Mouse (Mus musculus): Measurements from ENCODE around the gene Col6a2. TPM values are rescaled to one million over a fixed set of nuclear protein-coding genes. Genes with fewer than 3 reads are reported as not detected.

The Col6a2 gene
- polyA plus RNA-seq, 1 experiment = 628 TPM

- TF ChIP-seq POLR2A (IDR thresholded peaks at IDR 0.05; ENCODE audit: low read depth, low read length) = peak; percentile 9; the same call in 1 of the 2 replicates
- no peak for TF ChIP-seq CTCF (IDR thresholded peaks at IDR 0.05; ENCODE audit: borderline replicate concordance, insufficient read depth, low read length)
- Histone ChIP-seq H3K4me3 (ENCODE audit: insufficient read depth, low read length) (no peak overlapping the region), H3K4me1 (ENCODE audit: control insufficient read depth, insufficient read depth, low read length) (peaks cover 20% of the 10 kb centered on the region), H3K27ac (ENCODE audit: insufficient read depth, low read length) (peak overlapping the region; percentile 98)
Observed at GRCm38 (mm10) chr10:76650662-76651342, 27.4 kb upstream of the Col6a2 start.

- TF ChIP-seq POLR2A (IDR thresholded peaks at IDR 0.05; ENCODE audit: low read depth, low read length) (no peak), CTCF (IDR thresholded peaks at IDR 0.05; ENCODE audit: borderline replicate concordance, insufficient read depth, low read length) (no peak)
- H3K4me1 ChIP-seq (ENCODE audit: control insufficient read depth, insufficient read depth, low read length) = peaks cover 27% of the 10 kb centered on the region
- H3K4me3 ChIP-seq (ENCODE audit: insufficient read depth, low read length) = no peak overlapping the region
- H3K27ac ChIP-seq (ENCODE audit: insufficient read depth, low read length) = peak overlapping the region; percentile 98
Observed at GRCm38 (mm10) chr10:76648738-76649137, 25.3 kb upstream of the Col6a2 start.

GRCm38 (mm10) chr10:76647390-76647789, 24.0 kb upstream of the Col6a2 start:
- TF ChIP-seq CTCF (IDR thresholded peaks at IDR 0.05; ENCODE audit: borderline replicate concordance, insufficient read depth, low read length) (no peak), POLR2A (IDR thresholded peaks at IDR 0.05; ENCODE audit: low read depth, low read length) (no peak)
- no peak overlapping the region for H3K4me3 ChIP-seq (ENCODE audit: insufficient read depth, low read length)
- H3K4me1 ChIP-seq (ENCODE audit: control insufficient read depth, insufficient read depth, low read length) = peaks cover 18% of the 10 kb centered on the region
- no peak overlapping the region for H3K27ac ChIP-seq (ENCODE audit: insufficient read depth, low read length)

- TF ChIP-seq POLR2A (IDR thresholded peaks at IDR 0.05; ENCODE audit: low read depth, low read length) = no peak
- TF ChIP-seq CTCF (IDR thresholded peaks at IDR 0.05; ENCODE audit: borderline replicate concordance, insufficient read depth, low read length) = no peak
- Histone ChIP-seq H3K4me3 (ENCODE audit: insufficient read depth, low read length) (no peak overlapping the region), H3K27ac (ENCODE audit: insufficient read depth, low read length) (no peak overlapping the region), H3K4me1 (ENCODE audit: control insufficient read depth, insufficient read depth, low read length) (peaks cover 11% of the 10 kb centered on the region; the same call in 1 of the 2 replicates)
Observed at GRCm38 (mm10) chr10:76645686-76646085, 22.3 kb upstream of the Col6a2 start.

GRCm38 (mm10) chr10:76645066-76645465, 21.6 kb upstream of the Col6a2 start:
- H3K27ac ChIP-seq (ENCODE audit: insufficient read depth, low read length) = no peak overlapping the region; the same call in 1 of the 2 replicates
- TF ChIP-seq CTCF (IDR thresholded peaks at IDR 0.05; ENCODE audit: borderline replicate concordance, insufficient read depth, low read length) (no peak), POLR2A (IDR thresholded peaks at IDR 0.05; ENCODE audit: low read depth, low read length) (no peak)
- H3K4me3 ChIP-seq (ENCODE audit: insufficient read depth, low read length) = no peak overlapping the region
- H3K4me1 ChIP-seq (ENCODE audit: control insufficient read depth, insufficient read depth, low read length) = peaks cover 7% of the 10 kb centered on the region; the same call in 1 of the 2 replicates

GRCm38 (mm10) chr10:76643999-76644398, 20.6 kb upstream of the Col6a2 start:
- peaks cover 7% of the 10 kb centered on the region; the same call in 1 of the 2 replicates for H3K4me1 ChIP-seq (ENCODE audit: control insufficient read depth, insufficient read depth, low read length)
- H3K4me3 ChIP-seq (ENCODE audit: insufficient read depth, low read length) = no peak overlapping the region
- peak overlapping the region; percentile 89 for H3K27ac ChIP-seq (ENCODE audit: insufficient read depth, low read length)
- TF ChIP-seq POLR2A (IDR thresholded peaks at IDR 0.05; ENCODE audit: low read depth, low read length) (no peak), CTCF (IDR thresholded peaks at IDR 0.05; ENCODE audit: borderline replicate concordance, insufficient read depth, low read length) (no peak)

GRCm38 (mm10) chr10:76643446-76643845, 20.0 kb upstream of the Col6a2 start:
- Histone ChIP-seq H3K4me3 (ENCODE audit: insufficient read depth, low read length) (no peak overlapping the region), H3K27ac (ENCODE audit: insufficient read depth, low read length) (peak overlapping the region; percentile 89)
- no peak for TF ChIP-seq CTCF (IDR thresholded peaks at IDR 0.05; ENCODE audit: borderline replicate concordance, insufficient read depth, low read length)
- no peak for TF ChIP-seq POLR2A (IDR thresholded peaks at IDR 0.05; ENCODE audit: low read depth, low read length)

GRCm38 (mm10) chr10:76642628-76643434, 19.4 kb upstream of the Col6a2 start:
- peak overlapping the region; percentile 89 for H3K27ac ChIP-seq (ENCODE audit: insufficient read depth, low read length)
- H3K4me3 ChIP-seq (ENCODE audit: insufficient read depth, low read length) = no peak overlapping the region
- 0 out of 2 replicates have a peak, but pooled peaks cover 7% of the 10 kb centered on the region for H3K4me1 ChIP-seq (ENCODE audit: control insufficient read depth, insufficient read depth, low read length)
- TF ChIP-seq CTCF (IDR thresholded peaks at IDR 0.05; ENCODE audit: borderline replicate concordance, insufficient read depth, low read length) (no peak), POLR2A (IDR thresholded peaks at IDR 0.05; ENCODE audit: low read depth, low read length) (no peak)

More at GRCm38 (mm10) chr10:76643446-76643845, 20.0 kb upstream of the Col6a2 start:
- H3K4me1 ChIP-seq (ENCODE audit: control insufficient read depth, insufficient read depth, low read length) = peaks cover 7% of the 10 kb centered on the region; the same call in 1 of the 2 replicates

- Histone ChIP-seq H3K27ac (ENCODE audit: insufficient read depth, low read length) (no peak overlapping the region; the same call in 1 of the 2 replicates), H3K4me1 (ENCODE audit: control insufficient read depth, insufficient read depth, low read length) (0 out of 2 replicates have a peak, but pooled peaks cover 7% of the 10 kb centered on the region), H3K4me3 (ENCODE audit: insufficient read depth, low read length) (no peak overlapping the region)
- TF ChIP-seq POLR2A (IDR thresholded peaks at IDR 0.05; ENCODE audit: low read depth, low read length) = no peak
- no peak for TF ChIP-seq CTCF (IDR thresholded peaks at IDR 0.05; ENCODE audit: borderline replicate concordance, insufficient read depth, low read length)
Observed at GRCm38 (mm10) chr10:76641894-76642627, 18.6 kb upstream of the Col6a2 start.

All from embryonic fibroblast, embryonic 13.5 days (primary cell).